Mouse (Mus musculus) kidney, adult 8-10 months (tissue): ENCODE data around the gene Peg3.
"Not testable (repeated sequence)": the region's sequence is repeated elsewhere in the genome, so short reads cannot be mapped to it uniquely, and the experiment has no call there.

Experiments
- DNase-seq, 2 experiments: peaks; one replicate each; pipeline ENCODE4 v3.0.0; 2022

Gene Peg3

DNA sequence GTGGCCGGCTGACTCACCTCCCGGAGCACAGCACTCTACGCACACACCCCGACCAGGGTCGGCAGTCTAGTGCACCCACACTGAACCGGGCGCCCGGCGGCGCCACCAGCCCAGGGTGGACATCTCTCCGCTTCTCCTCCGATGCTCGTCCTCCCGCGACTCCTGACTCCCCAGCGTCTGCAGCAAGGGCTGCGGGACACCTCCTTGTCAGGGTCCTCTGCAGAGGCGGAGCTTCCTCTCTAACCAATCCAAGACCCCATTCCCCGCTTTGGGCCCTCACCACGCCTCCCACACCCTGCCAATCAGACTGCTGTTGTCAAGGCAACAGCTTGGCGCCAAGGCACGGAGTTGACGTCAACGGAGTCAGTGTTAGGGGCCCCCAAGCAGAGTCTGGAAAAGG is at the start of gene Peg3, which contains the start of gene Usp29:
TSS of gene Peg3 (minus strand) at position 191 of the 400 bp plus-strand sequence.
TSS of gene Usp29 (plus strand) at position 338 of the 400 bp plus-strand sequence.
- DNase-seq: peak; percentile 48 to 54

DNA sequence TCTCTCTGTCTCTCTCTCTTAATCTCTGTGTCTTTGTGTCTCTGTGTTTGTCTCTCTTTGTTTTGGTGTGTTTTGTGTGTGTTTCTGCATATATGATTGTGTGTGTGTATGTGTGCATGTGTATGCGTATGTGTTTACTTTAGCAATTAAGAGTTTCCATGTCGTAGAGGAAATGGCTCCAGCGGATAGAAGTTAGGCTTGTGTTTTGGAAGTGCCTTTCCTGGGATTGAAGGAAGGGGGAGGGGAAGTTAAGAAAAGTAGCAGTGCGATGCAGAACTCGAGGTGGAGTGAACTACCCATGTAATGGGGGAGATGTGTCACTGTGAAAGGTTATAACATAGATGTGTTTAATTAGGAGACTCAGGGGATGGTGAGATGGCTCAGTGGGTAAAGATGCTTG is 48.9 kb upstream of the Peg3 start:
- DNase-seq: no peak

DNA sequence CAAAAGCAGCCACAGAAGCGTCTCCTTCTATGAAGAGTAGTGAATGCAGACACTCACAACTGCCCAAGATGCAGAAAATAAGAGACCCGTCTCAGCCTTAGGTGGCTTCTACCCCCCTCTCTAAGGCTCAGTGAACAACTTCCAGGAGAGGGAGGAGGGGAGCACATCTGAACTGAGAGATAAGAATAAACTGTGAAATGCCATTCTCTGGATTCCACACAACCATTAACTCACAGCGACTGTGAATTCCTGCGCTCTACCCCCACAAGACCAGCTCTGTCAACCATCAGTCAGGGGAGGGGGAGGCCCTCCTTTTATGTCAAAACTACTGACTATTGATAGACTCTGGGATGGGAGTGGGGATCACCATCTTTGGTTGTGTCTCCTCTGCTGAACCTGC is 47.5 kb upstream of the Peg3 start:
- DNase-seq: no peak

DNA sequence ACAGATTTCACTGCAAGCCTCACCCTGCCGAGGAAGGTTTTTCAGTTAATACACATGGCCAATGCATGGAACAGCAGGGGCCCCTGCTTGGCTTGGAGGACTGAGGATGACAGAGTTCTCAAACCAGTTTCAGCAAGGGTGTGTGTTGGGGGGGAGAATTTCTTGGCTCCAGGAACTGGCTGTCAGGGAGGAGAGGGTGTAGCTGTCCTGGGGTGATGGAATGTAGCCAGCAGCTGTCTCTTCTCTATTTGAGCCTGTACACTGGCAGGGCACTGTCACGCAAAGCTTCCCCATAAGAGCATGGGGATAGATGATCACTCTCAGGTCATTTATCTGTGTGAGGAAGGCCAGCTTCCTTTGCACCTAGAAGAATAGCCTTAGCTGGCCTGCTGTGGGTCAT is 46.9 kb upstream of the Peg3 start:
- DNase-seq: no peak

DNA sequence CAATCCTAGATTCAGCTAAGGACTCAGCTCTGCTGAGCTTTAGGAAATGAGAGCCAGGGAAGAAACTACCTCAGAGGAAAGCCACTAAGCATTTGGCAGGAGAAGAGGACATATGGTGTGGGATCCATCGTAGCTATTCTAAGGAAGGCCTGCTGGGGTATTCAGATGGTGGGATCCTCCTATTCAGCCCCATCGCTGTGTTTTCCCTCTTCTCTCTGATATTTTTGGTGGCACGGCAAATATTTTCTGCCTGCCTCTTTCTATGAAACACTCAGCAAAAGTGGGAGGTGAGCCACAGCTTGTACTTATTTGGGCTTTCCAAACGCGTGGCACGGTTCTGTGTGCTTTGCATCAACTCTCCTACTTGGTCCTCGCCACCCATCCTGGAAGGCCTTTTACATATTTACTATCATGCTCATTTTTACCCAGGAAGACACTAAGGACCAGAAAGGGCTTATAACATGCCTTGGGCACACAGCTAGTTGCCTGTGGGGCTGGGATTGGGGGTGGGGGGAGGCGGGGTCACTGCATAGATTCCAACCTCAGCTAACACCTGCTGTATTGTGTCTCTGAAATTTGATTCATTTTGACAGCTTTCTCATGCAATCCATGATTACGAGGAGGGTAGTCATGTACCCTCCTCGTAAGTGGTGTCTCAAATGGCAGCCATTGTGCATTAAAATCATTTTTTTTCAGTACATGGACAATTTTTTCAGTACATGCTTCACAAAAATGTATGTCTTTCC is 46.3 kb upstream of the Peg3 start:
- no peak for DNase-seq

DNA sequence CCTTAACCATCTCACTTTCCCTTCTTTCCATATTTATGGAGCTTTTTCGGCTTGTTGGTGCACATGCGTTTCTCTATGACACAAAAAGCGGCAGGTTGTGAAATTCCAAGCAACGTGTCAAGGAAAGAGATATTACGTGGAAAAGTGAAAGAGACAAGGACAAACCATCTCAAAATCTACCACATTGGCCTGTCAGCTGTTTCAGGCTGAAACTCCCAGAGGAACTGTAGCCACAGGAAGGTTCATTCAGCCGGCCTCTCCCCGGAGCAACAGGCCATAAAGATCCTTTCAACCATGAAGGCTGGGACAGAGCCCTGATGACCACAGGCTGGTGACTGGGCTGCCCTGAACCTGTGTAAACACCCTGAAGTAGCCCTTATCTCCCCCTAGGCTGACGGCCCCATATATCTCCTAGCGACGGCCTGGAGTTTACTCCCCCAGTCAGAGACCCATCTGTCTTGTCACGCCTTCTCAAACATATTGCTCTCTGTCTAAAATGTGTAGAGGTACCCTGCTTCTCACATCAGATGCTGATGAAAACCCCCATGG is 43.7 kb upstream of the Peg3 start:
- DNase-seq: not testable (repeated sequence)

DNA sequence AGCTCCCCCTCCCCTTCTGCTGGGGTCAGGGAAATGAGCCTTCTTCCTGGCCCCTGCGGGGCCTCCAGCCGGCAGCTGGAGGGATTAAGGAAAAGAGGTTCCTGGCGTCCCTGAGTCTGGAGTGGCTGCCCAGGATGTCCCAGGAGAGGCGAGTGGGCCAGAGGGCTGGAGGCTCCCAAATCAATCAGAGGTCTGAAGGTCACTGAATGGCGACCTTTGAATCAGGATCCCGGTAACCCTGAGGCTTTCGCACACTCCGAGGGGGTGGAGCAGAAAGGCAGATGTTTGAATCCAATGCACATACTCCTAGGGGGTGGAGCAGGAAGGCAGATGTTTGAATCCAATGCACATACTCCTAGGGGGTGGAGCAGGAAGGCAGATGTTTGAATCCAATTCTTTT is 40.1 kb upstream of the Peg3 start:
- DNase-seq: peak; percentile 14 to 22

DNA sequence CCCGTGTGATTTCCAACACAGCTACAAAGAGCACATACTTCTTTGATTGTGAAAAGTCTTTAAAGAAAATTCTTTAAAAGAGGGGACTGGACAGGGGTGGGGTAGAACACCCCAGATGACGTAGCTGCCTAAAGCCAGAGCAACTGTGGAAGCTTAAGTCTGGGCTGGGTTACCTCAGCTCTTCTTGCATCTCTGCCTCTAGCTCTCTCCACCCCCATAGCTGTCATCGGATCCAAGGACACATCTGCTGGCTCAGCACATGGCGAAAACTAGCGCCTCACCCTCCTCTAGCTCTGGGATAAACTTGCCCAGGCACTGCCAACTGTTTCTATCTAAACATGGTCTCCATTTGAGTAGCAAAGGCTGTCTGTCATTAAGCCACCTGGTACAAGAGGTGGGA is 35.0 kb upstream of the Peg3 start:
- DNase-seq: no peak

DNA sequence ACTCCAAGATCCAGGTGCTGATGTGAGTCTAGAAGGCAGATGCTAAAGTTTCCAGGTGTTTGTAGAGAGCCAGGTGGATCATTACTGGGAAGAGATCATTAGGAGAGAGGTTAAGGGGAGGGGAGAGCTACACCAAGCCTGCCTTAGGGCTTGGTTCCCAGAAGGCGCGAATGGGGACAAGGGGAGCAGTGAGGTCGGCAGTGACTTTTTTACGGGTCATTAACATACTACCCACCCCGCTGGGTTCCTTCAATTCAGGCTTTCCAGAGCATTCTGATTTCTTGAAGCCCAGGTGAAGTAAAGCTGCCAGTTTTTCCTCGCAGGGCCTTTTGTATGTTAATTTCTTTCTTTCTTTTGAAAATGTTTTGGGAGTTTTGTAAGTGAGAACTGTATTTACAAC is 29.9 kb upstream of the Peg3 start:
- no peak for DNase-seq

DNA sequence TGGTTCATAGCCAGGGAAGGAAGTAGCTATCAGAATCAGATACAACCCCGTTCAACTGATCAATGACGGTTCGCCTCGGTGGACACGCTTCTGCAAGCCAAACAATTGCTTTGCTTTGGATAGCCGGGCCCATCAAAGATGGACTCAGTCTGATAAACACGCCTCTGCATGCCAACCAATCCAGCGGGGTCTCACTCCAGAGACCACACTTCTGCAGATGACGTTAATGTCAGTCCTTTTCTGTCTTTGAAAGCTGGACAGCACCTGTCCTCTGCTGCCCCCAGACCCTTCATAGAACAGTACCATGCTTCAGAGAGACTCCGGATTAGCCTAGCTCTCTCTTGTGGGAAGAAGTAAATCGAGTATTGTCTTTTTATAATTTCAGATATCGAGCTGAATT is 29.5 kb upstream of the Peg3 start:
- no peak for DNase-seq

DNA sequence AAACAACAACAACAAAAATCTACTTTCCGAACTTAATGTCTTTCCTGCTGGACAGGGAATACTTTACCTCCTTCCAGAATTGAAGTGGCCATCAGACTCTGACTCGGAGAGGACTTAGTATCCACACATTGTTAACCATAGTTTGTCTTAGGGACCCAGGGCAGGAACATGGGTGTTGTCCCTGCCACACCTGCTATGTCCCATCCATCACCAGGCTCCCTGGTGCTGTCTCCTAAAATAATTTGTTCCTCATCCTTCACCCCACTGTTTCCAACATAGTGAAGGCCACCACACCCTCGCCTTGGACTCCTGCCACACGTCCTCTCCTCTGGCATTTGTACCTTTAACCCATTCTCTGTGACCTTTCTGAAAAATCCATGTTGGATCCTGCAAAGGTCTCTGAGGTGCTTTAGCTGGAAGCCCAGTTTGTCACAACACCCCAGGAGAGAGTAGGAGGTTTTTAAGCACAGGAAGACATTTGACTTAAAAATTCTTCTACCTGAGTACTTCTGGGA is 26.6 kb upstream of the Peg3 start:
- no peak for DNase-seq

DNA sequence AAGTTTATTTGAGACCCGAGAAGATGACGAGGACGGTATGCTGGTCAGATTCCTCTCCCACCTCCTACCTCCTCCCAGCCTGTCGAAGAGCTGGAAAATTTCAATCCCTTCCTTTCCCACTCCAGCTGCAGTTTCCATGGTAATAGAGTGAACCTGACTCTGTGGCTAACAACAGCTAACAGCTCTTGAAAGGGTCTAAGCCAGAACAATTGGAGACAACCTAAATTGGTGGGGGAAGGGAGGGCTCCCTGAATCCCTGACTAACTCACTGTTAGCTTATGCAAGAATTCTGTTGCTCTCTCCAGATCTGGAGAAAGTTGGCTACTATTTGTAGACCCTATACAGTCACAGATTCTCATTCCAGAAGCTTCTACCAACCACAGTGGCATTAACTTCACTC is 23.2 kb upstream of the Peg3 start:
- DNase-seq: no peak

DNA sequence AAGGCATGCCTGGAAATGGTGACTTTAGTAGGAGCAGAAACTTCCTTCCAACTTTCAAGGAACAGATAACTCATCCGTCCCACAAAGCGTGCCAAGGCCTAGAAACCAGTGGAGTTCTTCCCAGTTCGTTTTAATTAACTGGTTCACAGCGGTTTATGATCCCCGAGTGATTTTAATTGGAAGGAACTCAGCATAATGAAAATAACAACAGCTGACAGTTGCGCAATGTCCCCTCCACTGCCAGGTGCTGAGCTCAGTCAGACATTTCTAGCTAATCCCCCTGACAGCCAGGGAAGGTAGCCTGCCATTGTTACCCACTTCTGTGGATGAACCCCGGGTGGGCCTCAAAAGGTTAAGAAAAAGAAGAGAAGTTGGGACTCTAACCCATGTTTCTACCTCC is 19.0 kb upstream of the Peg3 start:
- DNase-seq: no peak

DNA sequence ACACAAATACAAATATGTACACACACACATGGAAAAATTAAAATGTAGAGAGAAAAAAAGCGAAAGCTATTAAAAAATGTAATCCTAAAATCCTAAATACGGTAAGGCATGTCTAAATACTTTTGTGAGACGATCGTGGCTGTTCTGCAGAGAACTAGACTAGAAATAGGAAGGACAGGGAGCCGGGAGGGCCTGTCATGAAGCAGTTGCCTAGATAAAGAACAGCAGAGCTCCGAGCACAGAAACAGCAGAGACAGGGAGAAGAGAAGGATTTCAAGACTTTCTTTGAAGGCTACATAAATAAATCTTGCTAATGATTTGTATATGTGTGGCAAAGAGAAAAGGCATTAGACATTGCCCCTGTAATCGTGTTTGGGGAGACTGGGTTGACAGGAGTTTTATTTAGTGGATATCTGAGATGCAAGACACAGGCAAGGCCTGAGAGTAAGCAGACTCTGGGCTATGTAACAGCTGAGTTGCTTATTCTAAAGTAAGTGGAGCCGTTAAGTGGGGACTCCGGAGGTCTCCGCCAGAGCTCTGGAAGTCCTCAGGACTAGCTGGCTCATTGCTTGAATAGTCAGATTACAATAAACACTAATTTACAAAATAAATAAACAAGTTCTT is 14.2 kb upstream of the Peg3 start:
- DNase-seq: no peak

DNA sequence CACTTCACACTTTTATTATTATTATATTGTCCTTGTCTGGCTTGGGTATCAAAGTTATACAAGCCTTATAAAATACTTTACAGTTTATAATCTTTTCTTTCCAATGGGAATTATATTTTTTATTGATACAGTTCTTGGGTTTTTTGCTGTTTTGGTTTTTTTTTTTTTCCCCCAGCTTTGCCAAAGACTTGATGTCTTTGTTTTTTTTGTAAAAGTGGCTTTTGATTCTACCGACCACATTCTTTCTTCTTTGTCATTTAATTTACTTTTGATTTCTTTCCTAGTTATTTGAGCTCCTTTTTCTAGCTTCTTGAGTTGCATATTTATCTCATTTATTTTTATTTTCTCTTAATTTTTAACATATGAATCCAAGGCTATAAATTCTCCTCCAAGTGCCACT is 5.8 kb upstream of the Peg3 start:
- no peak for DNase-seq

DNA sequence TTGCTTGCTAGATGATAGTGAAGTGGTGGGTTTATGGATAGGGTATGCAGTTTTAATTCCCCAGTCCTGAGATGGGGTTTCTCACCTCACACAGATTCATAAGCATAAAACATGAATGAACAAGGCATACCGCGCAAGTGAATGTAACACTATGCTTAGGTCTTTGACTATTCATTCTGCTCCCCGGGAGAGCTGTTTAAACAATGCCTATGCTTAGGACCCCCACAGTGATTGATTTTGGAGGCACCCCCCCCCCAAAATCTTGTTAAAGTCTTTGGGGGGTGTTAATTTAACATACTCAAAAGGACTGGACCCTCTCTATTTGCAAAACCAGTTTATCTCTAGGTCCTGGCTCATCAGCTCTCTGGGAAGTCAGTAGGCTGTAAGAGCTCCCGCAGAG is 1.7 kb upstream of the Peg3 start:
- DNase-seq: no peak

DNA sequence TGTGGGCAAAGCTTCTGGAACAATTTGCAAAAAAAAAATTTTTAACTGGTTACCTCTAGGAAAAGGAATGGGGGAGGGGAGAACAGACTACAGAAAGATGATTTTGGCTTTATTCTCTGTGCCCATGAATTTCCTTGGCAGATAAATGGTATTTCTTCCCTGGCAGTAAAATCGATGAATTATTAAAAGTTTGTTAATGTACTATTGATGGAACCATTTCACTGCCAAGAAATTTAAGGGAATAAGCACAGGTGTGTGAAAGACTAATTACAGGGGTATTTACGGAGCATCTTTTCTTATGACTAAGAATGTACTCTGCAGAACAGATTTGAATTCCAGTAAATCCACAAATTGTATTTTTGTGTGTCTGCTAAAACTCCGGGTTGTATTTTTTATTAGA is 1.1 kb upstream of the Peg3 start:
- DNase-seq: no peak

DNA sequence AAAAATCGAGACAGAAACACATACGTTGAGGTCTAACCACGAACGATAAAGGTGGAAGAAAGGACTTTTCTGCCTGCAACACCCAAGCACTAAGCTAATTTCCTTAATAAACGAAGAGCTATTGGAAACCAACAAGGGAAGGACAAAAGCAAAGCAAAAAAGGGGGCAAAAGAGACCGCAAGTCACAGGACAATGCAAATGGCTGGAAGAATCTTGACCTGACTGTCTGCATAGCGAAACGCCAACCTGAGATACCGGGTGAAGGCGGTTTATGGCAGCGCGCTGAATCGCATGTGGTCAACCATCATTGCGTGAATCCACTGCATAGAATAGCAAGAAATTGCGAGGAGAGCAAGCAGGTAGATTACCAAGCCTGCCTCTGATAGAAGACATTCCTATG is 570 bp upstream of the Peg3 start:
- no peak for DNase-seq

DNA sequence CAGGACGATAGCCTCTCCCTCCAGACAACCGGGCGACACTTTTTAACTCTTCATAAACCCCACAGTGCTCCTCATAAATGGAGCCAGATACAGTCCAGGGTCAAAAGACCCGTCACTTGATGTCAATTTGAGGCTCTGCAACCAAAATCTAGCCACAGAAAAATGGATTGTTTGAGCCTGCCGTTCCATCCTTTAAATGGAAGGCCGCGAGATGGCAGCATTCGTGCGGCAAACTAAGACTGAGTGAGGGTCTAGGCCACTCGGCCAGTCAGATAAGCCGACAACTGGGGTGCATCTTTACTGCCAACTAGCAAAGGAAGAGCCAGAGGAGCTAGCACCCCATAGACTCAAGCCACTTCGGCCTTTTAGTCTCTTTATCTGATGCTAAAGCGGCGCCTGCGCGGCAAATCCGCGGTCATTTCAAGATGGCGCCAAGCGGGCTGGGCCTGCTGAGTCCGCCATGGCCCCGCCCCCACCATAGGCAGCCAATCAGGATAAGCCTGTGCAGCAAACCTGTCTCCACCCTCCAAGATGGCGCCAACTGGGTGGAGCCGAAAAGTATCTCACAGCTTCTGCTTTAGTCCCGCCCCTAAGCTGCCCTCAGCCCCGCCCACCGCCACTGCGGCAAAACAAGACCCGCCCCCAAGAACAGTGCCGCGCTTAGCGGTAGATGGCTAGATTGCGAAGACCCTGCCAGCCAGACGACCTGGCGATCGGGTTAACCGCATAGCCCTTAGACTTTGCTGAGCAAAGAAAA is 992 bp downstream of the Peg3 start:
- peak; percentile 95 to 96 for DNase-seq

DNA sequence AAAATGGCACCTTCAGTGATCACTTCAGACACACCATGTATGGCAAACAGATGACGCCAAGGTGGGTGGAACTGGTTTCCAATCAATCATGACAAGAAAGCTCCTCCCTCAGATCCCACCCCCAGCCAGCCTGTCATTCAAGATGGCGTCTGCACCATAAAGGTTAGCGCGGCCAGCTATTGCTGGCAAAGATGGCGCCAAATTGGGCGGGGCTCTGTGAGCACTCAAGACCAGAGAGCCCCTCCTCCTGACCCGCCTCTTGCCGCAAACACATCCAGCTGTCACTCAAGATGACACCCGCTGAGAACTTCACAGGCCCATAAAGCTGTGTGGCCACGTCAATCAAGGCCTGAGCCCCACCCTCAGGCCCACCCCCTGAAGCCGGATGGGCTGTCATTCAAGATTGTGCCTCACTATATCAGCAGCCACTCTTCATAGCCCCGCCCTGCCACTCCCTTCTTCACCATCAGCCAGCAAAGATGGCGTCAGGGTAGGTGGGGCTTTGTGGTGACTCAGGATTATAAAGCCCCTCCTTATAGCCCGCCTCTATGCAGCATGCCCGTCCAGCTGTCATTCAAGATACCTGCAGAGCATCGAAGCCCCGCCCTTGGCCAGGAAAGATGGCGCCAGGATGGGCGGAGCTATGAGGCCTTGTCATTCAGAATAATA is 1.8 kb downstream of the Peg3 start:
- DNase-seq: peak; percentile 87 to 94

DNA sequence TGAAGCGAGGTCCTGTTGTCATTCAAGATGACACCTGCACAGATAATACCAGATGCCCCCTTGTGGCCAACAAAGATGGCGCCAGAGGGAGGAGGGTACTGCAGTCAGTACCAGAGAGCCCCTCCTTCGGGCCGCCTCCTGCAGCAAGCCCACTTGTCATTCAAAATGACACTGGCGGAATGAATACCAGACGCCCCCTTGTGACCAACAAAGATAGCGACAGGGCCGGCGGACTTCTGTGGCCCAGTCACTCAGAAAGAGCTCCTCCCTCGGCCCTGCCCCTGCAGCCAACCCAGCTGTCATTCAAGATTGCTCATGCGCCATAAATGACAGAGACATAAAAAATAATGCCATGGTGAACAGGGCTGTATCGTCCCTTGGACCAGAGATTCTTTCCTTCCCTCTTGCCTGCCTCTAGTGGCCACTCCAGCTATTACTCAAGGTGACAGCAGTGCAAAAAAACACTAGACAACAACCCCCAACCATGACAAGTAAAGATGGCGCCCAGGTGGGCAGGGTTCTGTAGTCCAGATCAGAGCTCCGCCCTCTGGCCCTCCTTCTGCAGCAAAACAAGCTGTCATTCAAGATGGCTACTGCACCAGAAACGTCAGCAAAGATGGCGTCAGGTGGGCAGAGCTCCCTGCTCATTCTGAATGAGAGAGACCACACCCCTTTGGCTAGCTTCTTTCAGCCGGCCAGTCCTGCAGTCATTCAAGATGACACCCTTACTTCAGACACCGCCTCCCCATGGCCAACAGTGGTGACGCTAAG is 2.7 kb downstream of the Peg3 start:
- peak; percentile 74 to 86 for DNase-seq

DNA sequence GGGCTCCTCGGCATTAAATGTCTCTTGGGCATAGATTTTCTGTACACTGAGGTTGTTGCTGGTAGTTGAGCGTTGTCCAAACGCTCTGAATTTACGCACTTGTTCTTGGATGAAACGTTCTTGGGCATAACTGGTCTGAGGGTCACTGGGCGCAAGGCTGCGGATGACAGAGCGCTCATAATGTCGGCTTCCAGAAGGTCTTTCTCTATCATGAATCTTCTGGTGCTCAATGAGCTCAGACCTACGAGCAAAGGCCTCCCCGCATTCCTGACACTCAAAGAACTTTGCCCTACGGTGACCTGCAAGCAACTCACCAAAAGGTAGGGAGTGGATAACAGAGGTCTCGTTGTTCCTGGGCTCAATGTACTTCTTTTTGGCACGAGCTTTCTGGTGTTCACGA is 20.8 kb downstream of the Peg3 start:
- no peak for DNase-seq
